Mouse (Mus musculus) macrophage (primary cell): ENCODE measurements around the gene Dtnbp1. TPM values are rescaled to one million over a fixed set of nuclear protein-coding genes. Genes with fewer than 3 reads are reported as not detected.

ENCODE experiments used
- H3K27ac ChIP-seq: fragments of 350-480 bp; formaldehyde crosslinking; 2 replicates; pipeline ENCODE4 v1.9.0; 2021
- H3K36me3 ChIP-seq: fragments of 350-480 bp; formaldehyde crosslinking; 2 replicates; pipeline ENCODE4 v1.9.0; 2021; ENCODE audit errors: inconsistent target
- H3K4me3 ChIP-seq: fragments of 350-480 bp; formaldehyde crosslinking; 2 replicates; pipeline ENCODE4 v1.9.0; 2021; ENCODE audit errors: inconsistent target
- H3K79me2 ChIP-seq: fragments of 350-480 bp; formaldehyde crosslinking; 2 replicates; pipeline ENCODE4 v1.9.0; 2021; ENCODE audit errors: inconsistent target
- WGBS: methylation state at CpG from one replicate; pipeline ENCODE4 v1.1.7; 2026; ENCODE audit warnings: inconsistent platforms; ENCODE audit not compliant: missing documents; 5-methylcytosine and 5-hydroxymethylcytosine counted together
- polyA plus RNA-seq: library from polyadenylated mRNA; stranded (reverse); fragments of 250-400 nt; gene quantifications from 3 replicates; pipeline ENCODE4 v1.2.4, GENCODE M21; 2018; ENCODE audit warnings: inconsistent platforms

Gene Dtnbp1
- polyA plus RNA-seq, 1 experiment from 2014 or later, result 146 TPM

DNA sequence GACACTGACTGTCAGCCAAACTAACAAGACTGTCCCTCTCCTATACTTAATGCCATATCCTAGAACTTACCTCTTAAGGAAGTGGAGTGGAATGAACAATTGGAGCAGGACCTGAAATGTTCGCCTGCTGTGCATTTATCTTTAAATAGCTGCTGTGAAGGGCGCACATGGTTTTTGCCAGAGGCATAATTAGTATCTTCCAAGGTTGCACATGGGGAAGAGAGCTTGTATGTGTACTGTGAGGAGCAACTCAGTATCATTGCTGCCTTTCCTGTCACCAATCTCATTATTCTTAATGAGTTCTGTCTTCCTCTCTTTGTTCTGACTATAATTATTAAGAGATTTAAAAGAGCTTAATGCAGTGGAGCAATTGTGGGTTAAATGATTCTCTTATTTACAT is 125.1 kb downstream of the Dtnbp1 start:
- Histone ChIP-seq H3K36me3 (0 out of 2 replicates have a peak, but pooled peaks cover 3% of the 10 kb centered on the region), H3K27ac (no peak overlapping the region)
- WGBS, result 96% methylated on average over 2 of the region's 2 CpGs

More for the DNA sequence above, 125.1 kb downstream of the Dtnbp1 start:
- no peak overlapping the region for H3K4me3 ChIP-seq
- no peaks in the 10 kb centered on the region; the same call in 1 of the 2 replicates for H3K79me2 ChIP-seq

Other genes starting within 250 kb of the Dtnbp1 start
- gene Gm9817, start 76.5 kb upstream of the Dtnbp1 start, polyA plus RNA-seq, result 0.07 TPM in 1 of 3 replicates, not detected in the others